Mouse (Mus musculus): ENCODE results near the gene Creb3l4. TPM values are rescaled to one million over a fixed set of nuclear protein-coding genes. Genes with fewer than 3 reads are reported as not detected.
A peak's percentile ranks its signal among the peaks of the same experiment; 100 is the strongest.

Creb3l4 gene
- total and polyA plus RNA-seq, 3 experiments, result 0.14 to 0.55 (median 0.16) TPM

DNA sequence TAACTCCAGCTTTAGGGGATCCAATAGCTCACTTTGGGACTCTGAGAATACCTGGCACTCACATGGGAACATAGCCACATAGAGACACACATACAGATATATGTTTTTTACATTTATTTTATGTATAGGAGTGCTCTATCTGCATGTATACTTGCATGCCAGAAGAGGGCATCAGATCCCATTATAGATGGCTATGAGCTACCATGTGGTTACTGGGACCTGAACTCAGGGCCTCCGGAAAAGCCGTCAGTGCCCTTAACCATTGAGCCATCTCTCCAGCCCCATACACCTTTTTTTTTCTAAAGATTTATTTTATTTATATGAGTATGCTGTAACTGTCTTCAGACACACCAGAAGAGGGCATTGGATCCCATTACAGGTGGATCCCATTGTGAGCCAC lies 40.8 kb upstream of the Creb3l4 start:
- Histone ChIP-seq H3K9ac (ENCODE audit: low read depth, low read length) (no peak overlapping the region), H3K27me3 (ENCODE audit: control insufficient read depth, insufficient read depth, low read length) (no peaks in the 10 kb centered on the region), H3K79me2 (replicated peaks; ENCODE audit: control insufficient read depth, insufficient read depth, low read length) (no peaks in the 10 kb centered on the region), H3K36me3 (ENCODE audit: control insufficient read depth, insufficient read depth, low read length) (no peaks in the 10 kb centered on the region), H3K4me1 (ENCODE audit: control insufficient read depth, insufficient read depth, low read length) (no peaks in the 10 kb centered on the region), H3K27ac (no peak overlapping the region), H3K4me3 (no peak overlapping the region)
- WGBS, result 93% methylated on average over 2 of the region's 2 CpGs
- TF ChIP-seq CTCF (IDR thresholded peaks at IDR 0.05) (peak; percentile 43), EP300 (IDR thresholded peaks at IDR 0.05; ENCODE audit: insufficient read depth, low read depth, low read length) (no peak)
- DNase-seq, result no peak
- intact Hi-C loops (cut with DNase I), result no loop called here

DNA sequence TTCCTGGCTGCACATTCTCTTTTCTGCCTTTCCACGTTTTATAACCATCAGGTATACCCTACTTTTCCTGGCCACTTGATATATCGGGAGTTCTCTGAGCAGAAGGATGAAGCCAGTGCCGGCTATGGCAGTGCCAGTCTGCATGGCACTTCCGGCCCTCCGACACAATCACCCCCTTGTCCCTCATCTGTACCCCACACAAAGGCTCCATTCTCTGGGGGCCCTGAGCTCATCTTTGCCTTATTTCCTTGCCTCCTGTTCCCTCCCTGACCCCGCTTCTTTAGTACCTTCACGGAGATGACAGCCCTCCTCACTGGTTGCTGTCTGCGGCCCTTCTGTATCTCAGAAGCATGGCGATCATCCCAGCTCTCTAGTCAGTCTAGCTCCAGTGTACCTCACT lies 37.4 kb upstream of the Creb3l4 start:
- Histone ChIP-seq H3K27ac (no peak overlapping the region), H3K36me3 (ENCODE audit: control insufficient read depth, insufficient read depth, low read length) (no peaks in the 10 kb centered on the region), H3K4me1 (ENCODE audit: control insufficient read depth, insufficient read depth, low read length) (no peaks in the 10 kb centered on the region), H3K79me2 (replicated peaks; ENCODE audit: control insufficient read depth, insufficient read depth, low read length) (no peaks in the 10 kb centered on the region), H3K4me3 (no peak overlapping the region), H3K27me3 (ENCODE audit: control insufficient read depth, insufficient read depth, low read length) (no peaks in the 10 kb centered on the region), H3K9ac (ENCODE audit: low read depth, low read length) (no peak overlapping the region)
- TF ChIP-seq CTCF (IDR thresholded peaks at IDR 0.05) (no peak), POLR2A (IDR thresholded peaks at IDR 0.05; ENCODE audit: insufficient read depth, low read depth, low read length) (no peak), EP300 (IDR thresholded peaks at IDR 0.05; ENCODE audit: insufficient read depth, low read depth, low read length) (no peak)
- DNase-seq, result no peak
- intact Hi-C loops (cut with DNase I), result no loop called here
- 90% methylated on average over 9 of the region's 9 CpGs for WGBS

DNA sequence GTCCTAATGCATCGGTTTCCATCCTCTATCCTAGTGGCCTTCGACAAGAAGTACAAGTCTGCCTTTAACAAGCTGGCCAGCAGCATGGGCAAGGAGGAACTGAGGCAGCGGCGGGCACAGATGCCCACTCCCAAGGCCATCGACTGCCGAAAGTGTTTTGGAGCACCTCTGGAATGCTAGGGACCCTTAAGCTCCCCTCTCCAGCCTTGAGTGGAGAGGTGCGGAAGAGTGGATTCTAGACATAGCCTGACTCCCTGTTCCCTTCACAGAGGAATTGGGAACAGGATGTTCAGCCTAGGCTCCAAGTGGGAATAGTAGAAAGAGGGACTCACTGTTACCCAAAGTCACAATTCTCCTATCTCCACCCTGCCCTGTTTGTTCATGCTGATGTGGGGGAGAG lies 36.4 kb upstream of the Creb3l4 start:
- no peaks in the 10 kb centered on the region for H3K27me3 ChIP-seq (ENCODE audit: control insufficient read depth, insufficient read depth, low read length)
- no peaks in the 10 kb centered on the region for H3K4me1 ChIP-seq (ENCODE audit: control insufficient read depth, insufficient read depth, low read length)
- intact Hi-C loops (cut with DNase I), result no loop called here
- TF ChIP-seq CTCF (IDR thresholded peaks at IDR 0.05) (no peak), EP300 (IDR thresholded peaks at IDR 0.05; ENCODE audit: insufficient read depth, low read depth, low read length) (no peak), POLR2A (IDR thresholded peaks at IDR 0.05; ENCODE audit: insufficient read depth, low read depth, low read length) (no peak)
- H3K36me3 ChIP-seq (ENCODE audit: control insufficient read depth, insufficient read depth, low read length), result no peaks in the 10 kb centered on the region
- no peak overlapping the region for H3K9ac ChIP-seq (ENCODE audit: low read depth, low read length)
- H3K27ac ChIP-seq, result no peak overlapping the region
- no peak overlapping the region for H3K4me3 ChIP-seq
- DNase-seq, result no peak
- no peaks in the 10 kb centered on the region for H3K79me2 ChIP-seq (replicated peaks; ENCODE audit: control insufficient read depth, insufficient read depth, low read length)
- 95% methylated on average over 7 of the region's 7 CpGs for WGBS

DNA sequence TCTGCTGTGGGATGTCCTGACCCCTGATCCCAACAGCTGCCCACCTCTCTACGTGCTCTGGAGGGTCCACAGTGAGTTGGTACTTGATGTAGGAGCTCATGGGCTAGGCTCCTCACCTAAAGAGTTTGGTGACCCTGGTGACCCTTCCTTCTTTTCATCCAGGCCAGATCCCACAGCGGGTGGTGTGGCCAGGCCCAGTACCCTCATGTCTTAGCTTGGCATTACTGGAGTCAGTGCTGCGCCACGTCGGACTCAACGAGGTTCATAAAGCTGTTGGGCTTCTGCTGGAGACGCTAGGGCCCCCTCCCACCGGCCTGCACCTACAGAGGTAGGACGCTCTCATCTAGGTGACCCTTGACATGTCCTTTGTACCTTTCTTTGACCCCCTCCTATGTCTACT lies 35.9 kb upstream of the Creb3l4 start:
- no peaks in the 10 kb centered on the region for H3K36me3 ChIP-seq (ENCODE audit: control insufficient read depth, insufficient read depth, low read length)
- intact Hi-C loops (cut with DNase I), result no loop called here

DNA sequence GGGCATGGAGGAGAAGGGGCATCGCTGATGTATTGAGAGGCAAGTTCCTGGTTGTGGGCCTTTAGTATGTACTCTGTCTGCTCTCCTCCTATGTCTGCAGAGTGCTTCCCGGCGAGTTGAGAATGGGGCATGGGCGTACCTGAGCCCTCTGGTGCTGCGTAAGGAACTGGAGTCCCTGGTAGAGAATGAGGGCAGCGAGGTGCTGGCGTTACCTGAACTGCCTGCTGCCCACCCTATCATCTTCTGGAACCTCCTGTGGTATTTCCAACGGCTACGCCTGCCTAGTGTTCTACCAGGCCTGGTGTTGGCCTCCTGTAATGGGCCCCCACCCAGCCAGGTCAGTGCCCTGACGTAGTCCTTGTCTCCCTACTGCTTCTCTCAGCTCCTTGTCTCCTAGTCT lies 34.9 kb upstream of the Creb3l4 start:
- Histone ChIP-seq H3K9ac (ENCODE audit: low read depth, low read length) (no peak overlapping the region), H3K27me3 (ENCODE audit: control insufficient read depth, insufficient read depth, low read length) (no peaks in the 10 kb centered on the region), H3K4me3 (no peak overlapping the region), H3K79me2 (replicated peaks; ENCODE audit: control insufficient read depth, insufficient read depth, low read length) (no peaks in the 10 kb centered on the region), H3K4me1 (ENCODE audit: control insufficient read depth, insufficient read depth, low read length) (no peaks in the 10 kb centered on the region), H3K36me3 (ENCODE audit: control insufficient read depth, insufficient read depth, low read length) (no peaks in the 10 kb centered on the region), H3K27ac (no peak overlapping the region)
- DNase-seq, result no peak
- WGBS, result 93% methylated on average over 10 of the region's 10 CpGs
- intact Hi-C loops (cut with DNase I), result no loop called here
- no peak for TF ChIP-seq CTCF (IDR thresholded peaks at IDR 0.05)
- TF ChIP-seq POLR2A (IDR thresholded peaks at IDR 0.05; ENCODE audit: insufficient read depth, low read depth, low read length), result no peak
- no peak for TF ChIP-seq EP300 (IDR thresholded peaks at IDR 0.05; ENCODE audit: insufficient read depth, low read depth, low read length)

More for the DNA sequence above, 35.9 kb upstream of the Creb3l4 start:
- Histone ChIP-seq H3K27ac (no peak overlapping the region), H3K9ac (ENCODE audit: low read depth, low read length) (no peak overlapping the region), H3K4me3 (no peak overlapping the region), H3K79me2 (replicated peaks; ENCODE audit: control insufficient read depth, insufficient read depth, low read length) (no peaks in the 10 kb centered on the region), H3K27me3 (ENCODE audit: control insufficient read depth, insufficient read depth, low read length) (no peaks in the 10 kb centered on the region), H3K4me1 (ENCODE audit: control insufficient read depth, insufficient read depth, low read length) (no peaks in the 10 kb centered on the region)
- 93% methylated on average over 9 of the region's 9 CpGs for WGBS
- TF ChIP-seq POLR2A (IDR thresholded peaks at IDR 0.05; ENCODE audit: insufficient read depth, low read depth, low read length), result no peak
- no peak for TF ChIP-seq CTCF (IDR thresholded peaks at IDR 0.05)
- TF ChIP-seq EP300 (IDR thresholded peaks at IDR 0.05; ENCODE audit: insufficient read depth, low read depth, low read length), result no peak
- DNase-seq, result no peak

DNA sequence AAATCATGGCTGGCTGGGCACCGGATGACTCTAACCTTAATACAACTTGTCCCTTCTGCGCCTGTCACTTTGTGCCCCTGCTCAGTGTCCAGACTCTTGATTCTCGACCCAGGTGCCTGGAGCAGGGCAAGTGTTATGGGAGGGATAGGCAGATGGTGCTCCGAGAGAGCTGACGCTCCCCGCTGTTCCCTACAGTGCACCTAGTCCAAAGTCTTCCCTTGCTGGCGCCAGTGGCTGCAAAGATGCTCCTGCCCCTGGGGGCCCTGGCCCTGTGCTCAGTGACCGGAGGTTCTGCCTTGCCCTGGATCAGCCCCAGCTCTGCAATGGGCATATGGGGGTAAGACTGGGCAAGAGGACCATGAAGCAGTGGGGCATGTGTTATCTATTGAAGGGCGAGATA lies 34.5 kb upstream of the Creb3l4 start:
- no peak overlapping the region for H3K27ac ChIP-seq
- WGBS, result 89% methylated on average over 9 of the region's 9 CpGs
- H3K4me1 ChIP-seq (ENCODE audit: control insufficient read depth, insufficient read depth, low read length), result no peaks in the 10 kb centered on the region
- no peaks in the 10 kb centered on the region for H3K79me2 ChIP-seq (replicated peaks; ENCODE audit: control insufficient read depth, insufficient read depth, low read length)
- no peaks in the 10 kb centered on the region for H3K36me3 ChIP-seq (ENCODE audit: control insufficient read depth, insufficient read depth, low read length)
- intact Hi-C loops (cut with DNase I), result no loop called here
- no peak overlapping the region for H3K9ac ChIP-seq (ENCODE audit: low read depth, low read length)
- TF ChIP-seq POLR2A (IDR thresholded peaks at IDR 0.05; ENCODE audit: insufficient read depth, low read depth, low read length) (no peak), CTCF (IDR thresholded peaks at IDR 0.05) (no peak), EP300 (IDR thresholded peaks at IDR 0.05; ENCODE audit: insufficient read depth, low read depth, low read length) (no peak)
- no peaks in the 10 kb centered on the region for H3K27me3 ChIP-seq (ENCODE audit: control insufficient read depth, insufficient read depth, low read length)
- no peak for DNase-seq
- no peak overlapping the region for H3K4me3 ChIP-seq

Data from heart, adult 2 months (tissue).